Mouse (Mus musculus) C2C12 (cell line): ENCODE data around the gene Zbtb41. TPM values are rescaled to one million over a fixed set of nuclear protein-coding genes. Genes with fewer than 3 reads are reported as not detected.

Source experiments
- H3K27me3 ChIP-seq: one replicate; pipeline ENCODE4 v1.6.1; 2011; ENCODE audit not compliant: control insufficient read depth, insufficient read depth, insufficient read length
- H3K36me3 ChIP-seq: one replicate; pipeline ENCODE4 v1.6.1; 2011; ENCODE audit not compliant: control insufficient read depth, insufficient read depth
- H3K4me3 ChIP-seq: one replicate; pipeline ENCODE4 v1.5.1; 2011; ENCODE audit warnings: mild to moderate bottlenecking, control low read depth; ENCODE audit not compliant: poor library complexity, insufficient read depth, severe bottlenecking
- H3K79me2 ChIP-seq: one replicate; pipeline ENCODE4 v1.6.1; 2011; ENCODE audit not compliant: control insufficient read depth, insufficient read depth
- H3K79me3 ChIP-seq: one replicate; pipeline ENCODE4 v1.6.1; 2011; ENCODE audit warnings: low read depth, control low read depth
- H3ac ChIP-seq: one replicate; pipeline ENCODE3; 2011; ENCODE audit warnings: low read depth; ENCODE audit not compliant: control insufficient read depth, insufficient read length
- CEBPB ChIP-seq: IDR thresholded peaks from one replicate; pipeline ENCODE4 v1.6.1; 2011; ENCODE audit warnings: low read depth, mild to moderate bottlenecking, control low read depth, moderate library complexity
- CTCF ChIP-seq: IDR thresholded peaks from one replicate; pipeline ENCODE4 v1.5.1; 2011; ENCODE audit not compliant: control insufficient read depth, insufficient read depth, insufficient read length
- FOSL1 ChIP-seq: IDR thresholded peaks from one replicate; pipeline ENCODE4 v1.8.0; 2011; ENCODE audit warnings: mild to moderate bottlenecking, low read length; ENCODE audit not compliant: poor library complexity, insufficient read depth, severe bottlenecking
- MAX ChIP-seq: IDR thresholded peaks from one replicate; pipeline ENCODE4 v1.6.1; 2011; ENCODE audit warnings: mild to moderate bottlenecking, control low read depth
- MYOD1 ChIP-seq: IDR thresholded peaks from one replicate; pipeline ENCODE4 v1.6.1; 2011; ENCODE audit warnings: low read depth; ENCODE audit not compliant: control insufficient read depth, insufficient read length
- MYOG ChIP-seq: IDR thresholded peaks from one replicate; pipeline ENCODE4 v1.6.1; 2011; ENCODE audit not compliant: control insufficient read depth, insufficient read length; ENCODE audit errors: extremely low read depth
- USF1 ChIP-seq: IDR thresholded peaks from one replicate; pipeline ENCODE4 v1.6.1; 2011; ENCODE audit warnings: low read depth, mild to moderate bottlenecking, control low read depth, moderate library complexity
- polyA plus RNA-seq: library from polyadenylated mRNA; unstranded; fragments of >200 nt; fragmentation: generic; extraction: Trizol; gene quantifications from one replicate; pipeline ENCODE4 v1.2.1, GENCODE M21; 2012; ENCODE audit warnings: missing spikeins

Zbtb41 gene
- polyA plus RNA-seq, 1 experiment, result 2.9 TPM

GRCm38 (mm10) chr1:139454340-139455225 is 32.5 kb downstream of the Zbtb41 start, which contains the start of gene Aspm:
Aspm (plus strand) TSS chr1:139454772.
- peaks cover 35% of the 10 kb centered on the region for H3K79me2 ChIP-seq

GRCm38 (mm10) chr1:139455226-139455869 is 33.3 kb downstream of the Zbtb41 start:
- Histone ChIP-seq H3K36me3 (peaks cover 27% of the 10 kb centered on the region), H3K4me3 (peak overlapping the region; percentile 82), H3ac (peak overlapping the region; percentile 100), H3K79me2 (peaks cover 43% of the 10 kb centered on the region), H3K79me3 (peaks cover 20% of the 10 kb centered on the region), H3K27me3 (no peaks in the 10 kb centered on the region)
- TF ChIP-seq MYOG, result no peak
- no peak for TF ChIP-seq MYOD1
- no peak for TF ChIP-seq USF1
- TF ChIP-seq CTCF, result no peak
- no peak for TF ChIP-seq CEBPB
- TF ChIP-seq FOSL1, result no peak
- TF ChIP-seq MAX, result no peak

More at GRCm38 (mm10) chr1:139454340-139455225, 32.5 kb downstream of the Zbtb41 start, which contains the start of gene Aspm:
- Histone ChIP-seq H3K79me3 (peaks cover 17% of the 10 kb centered on the region), H3K36me3 (peaks cover 23% of the 10 kb centered on the region), H3K4me3 (peak within 1 kb of the TSS; percentile 82), H3K27me3 (no peaks in the 10 kb centered on the region), H3ac (peak within 1 kb of the TSS; percentile 100)
- no peak for TF ChIP-seq CEBPB
- TF ChIP-seq MYOD1, result no peak
- no peak for TF ChIP-seq CTCF
- no peak for TF ChIP-seq FOSL1
- no peak for TF ChIP-seq USF1
- TF ChIP-seq MYOG, result no peak
- no peak for TF ChIP-seq MAX

DNA sequence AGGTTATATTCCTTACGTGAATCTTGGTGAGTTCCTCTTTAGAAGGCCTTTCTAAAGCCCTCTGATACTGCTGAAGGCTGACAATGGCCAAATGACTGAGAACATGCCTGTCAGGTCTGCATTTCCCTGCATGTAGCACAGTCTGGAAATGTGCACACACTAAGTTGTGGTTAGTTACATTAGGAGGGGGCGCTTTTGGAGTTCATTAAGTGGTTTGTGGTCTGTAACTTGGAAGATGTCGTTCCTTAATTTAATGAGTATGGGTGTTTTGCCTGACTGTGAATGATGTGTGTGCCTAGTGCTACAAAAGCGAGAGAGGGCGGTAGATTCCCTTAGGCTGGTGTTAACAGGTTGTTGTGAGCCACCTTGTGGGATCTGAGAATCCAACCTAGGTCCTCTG is 38.7 kb downstream of the Zbtb41 start:
- TF ChIP-seq MYOD1 (no peak), FOSL1 (no peak), CTCF (no peak), USF1 (no peak), MYOG (no peak), MAX (no peak), CEBPB (no peak)
- H3K36me3 ChIP-seq, result peaks cover 63% of the 10 kb centered on the region
- H3K79me3 ChIP-seq, result peaks cover 12% of the 10 kb centered on the region
- H3K4me3 ChIP-seq, result no peak overlapping the region
- peaks cover 38% of the 10 kb centered on the region for H3K79me2 ChIP-seq
- H3K27me3 ChIP-seq, result no peaks in the 10 kb centered on the region
- H3ac ChIP-seq, result no peak overlapping the region

GRCm38 (mm10) chr1:139465936-139466335 is 43.8 kb downstream of the Zbtb41 start:
- Histone ChIP-seq H3K79me3 (no peaks in the 10 kb centered on the region), H3K79me2 (peaks cover 1% of the 10 kb centered on the region), H3K4me3 (no peak overlapping the region), H3K36me3 (peaks cover 64% of the 10 kb centered on the region), H3K27me3 (no peaks in the 10 kb centered on the region), H3ac (no peak overlapping the region)
- TF ChIP-seq MYOD1 (no peak), MAX (no peak), CTCF (no peak), CEBPB (no peak), FOSL1 (no peak), MYOG (no peak), USF1 (no peak)

DNA sequence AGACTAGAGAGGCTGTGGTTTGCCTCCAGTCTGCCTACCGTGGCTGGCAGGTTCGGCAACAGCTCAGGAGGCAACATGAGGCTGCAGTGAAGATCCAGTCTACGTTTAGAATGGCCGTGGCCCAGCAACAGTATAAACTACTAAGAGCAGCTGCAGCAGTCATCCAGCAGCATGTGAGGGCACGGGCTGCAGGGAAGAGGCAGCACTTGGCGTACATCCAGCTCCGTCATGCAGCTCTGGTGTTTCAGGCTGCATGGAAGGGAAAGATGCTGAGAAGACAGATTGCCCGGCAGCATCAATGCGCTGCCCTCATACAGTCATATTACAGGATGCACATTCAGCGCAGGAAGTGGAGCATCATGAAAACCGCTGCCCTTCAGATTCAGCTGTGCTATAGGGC is 56.8 kb downstream of the Zbtb41 start:
- peaks cover 80% of the 10 kb centered on the region for H3K36me3 ChIP-seq

More for the DNA sequence above, 56.8 kb downstream of the Zbtb41 start:
- H3K79me2 ChIP-seq, result no peaks in the 10 kb centered on the region
- no peak overlapping the region for H3ac ChIP-seq
- no peak overlapping the region for H3K4me3 ChIP-seq
- H3K27me3 ChIP-seq, result no peaks in the 10 kb centered on the region
- H3K79me3 ChIP-seq, result no peaks in the 10 kb centered on the region
- TF ChIP-seq CTCF (no peak), USF1 (no peak), CEBPB (no peak), FOSL1 (no peak), MYOD1 (no peak), MYOG (no peak), MAX (no peak)
